Mouse (Mus musculus) embryonic facial prominence, embryonic 10.5 days (tissue): Measurements from ENCODE around the gene Tmem179b. TPM values are rescaled to one million over a fixed set of nuclear protein-coding genes. Genes with fewer than 3 reads are reported as not detected.
A peak's percentile ranks its signal among the peaks of the same experiment; 100 is the strongest.

Experiments
- DNase-seq: peaks from one replicate; pipeline ENCODE4 v3.0.0-alpha.2; 2017; ENCODE audit warnings: low spot score
- H3K27ac ChIP-seq: fragments of 300-500 bp; sonication (generic); replicated peaks from 2 replicates; pipeline ENCODE4 v1.5.1; 2016; ENCODE audit warnings: mild to moderate bottlenecking
- H3K27me3 ChIP-seq: fragments of 300-500 bp; sonication (generic); replicated peaks from 2 replicates; pipeline ENCODE4 v1.6.1; 2016; ENCODE audit warnings: low read depth, mild to moderate bottlenecking; ENCODE audit not compliant: poor library complexity, severe bottlenecking
- H3K36me3 ChIP-seq: fragments of 300-500 bp; sonication (generic); replicated peaks from 2 replicates; pipeline ENCODE4 v1.6.1; 2016; ENCODE audit warnings: mild to moderate bottlenecking, moderate library complexity
- H3K4me1 ChIP-seq: fragments of 300-500 bp; sonication (generic); 2 replicates; pipeline ENCODE4 v1.6.1; 2016
- H3K4me3 ChIP-seq: fragments of 300-500 bp; sonication (generic); 2 replicates; pipeline ENCODE4 v1.5.1; 2016; ENCODE audit warnings: mild to moderate bottlenecking, moderate library complexity
- H3K9me3 ChIP-seq: fragments of 300-500 bp; sonication (generic); 2 replicates; pipeline ENCODE4 v1.6.1; 2016; ENCODE audit warnings: mild to moderate bottlenecking
- WGBS: fragments of 180-500 bp; shearing (Covaris S2); methylation state at CpG from one replicate; pipeline ENCODE4 v1.1.7; 2016; 5-methylcytosine and 5-hydroxymethylcytosine counted together
- polyA plus RNA-seq: library from polyadenylated mRNA; unstranded; fragments of >200 nt; fragmentation: Nextera tagmentation; extraction: Ambion mirVana; gene quantifications from 2 replicates; pipeline ENCODE4 v1.2.1, GENCODE M21; 2016

The Tmem179b gene
- polyA plus RNA-seq, result 43.4 and 46.7 TPM in 2 replicates

DNA sequence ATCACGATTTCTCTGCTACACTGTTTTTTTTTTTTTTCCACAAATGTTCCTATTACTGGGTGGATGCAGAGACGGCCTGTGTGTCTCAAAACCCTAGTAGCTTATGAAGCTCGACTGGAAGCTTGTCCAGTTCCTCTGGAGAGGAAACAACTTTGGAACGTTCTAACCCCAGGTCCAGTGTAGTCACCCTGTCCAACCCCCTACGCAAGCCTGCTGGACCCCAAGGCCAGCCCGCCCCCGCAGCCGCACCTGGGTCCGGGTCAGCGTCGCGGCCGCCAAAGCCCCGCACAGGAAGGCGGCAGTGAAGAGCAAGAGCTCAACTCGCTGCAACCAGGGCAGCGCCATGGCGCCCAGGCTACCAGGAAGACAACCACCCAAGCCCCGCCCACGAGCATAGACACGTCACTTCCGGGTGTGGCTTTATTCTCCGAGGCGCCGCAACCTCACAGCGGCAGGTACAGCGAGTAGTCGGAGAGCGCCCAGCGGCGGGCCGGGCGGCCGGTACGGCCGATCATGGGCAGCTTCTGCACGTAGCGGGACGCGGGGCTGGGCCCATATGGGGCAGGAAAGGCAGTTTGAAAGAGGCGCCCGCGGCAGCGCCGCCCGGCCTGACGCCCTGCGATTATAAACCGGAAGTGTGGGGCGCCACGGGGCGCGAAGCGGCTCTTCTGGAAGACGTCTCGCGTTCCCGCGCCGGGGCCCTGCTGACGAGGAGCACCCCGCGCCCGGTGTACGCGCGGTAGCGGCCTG, at the start of gene Tmem179b:
Gene Tmem179b, minus strand, starts transcription at position 382 of the 750 bp plus-strand sequence.
- Histone ChIP-seq H3K27me3 (no peaks in the 10 kb centered on the region), H3K4me3 (peak within 1 kb of the TSS; percentile 83), H3K27ac (peak within 1 kb of the TSS; percentile 97), H3K36me3 (peaks cover 64% of the 10 kb centered on the region), H3K9me3 (no peaks in the 10 kb centered on the region), H3K4me1 (peaks cover 46% of the 10 kb centered on the region)
- under 1% methylated on average over 68 of the region's 68 CpGs for WGBS
- DNase-seq, result peak; percentile 96

DNA sequence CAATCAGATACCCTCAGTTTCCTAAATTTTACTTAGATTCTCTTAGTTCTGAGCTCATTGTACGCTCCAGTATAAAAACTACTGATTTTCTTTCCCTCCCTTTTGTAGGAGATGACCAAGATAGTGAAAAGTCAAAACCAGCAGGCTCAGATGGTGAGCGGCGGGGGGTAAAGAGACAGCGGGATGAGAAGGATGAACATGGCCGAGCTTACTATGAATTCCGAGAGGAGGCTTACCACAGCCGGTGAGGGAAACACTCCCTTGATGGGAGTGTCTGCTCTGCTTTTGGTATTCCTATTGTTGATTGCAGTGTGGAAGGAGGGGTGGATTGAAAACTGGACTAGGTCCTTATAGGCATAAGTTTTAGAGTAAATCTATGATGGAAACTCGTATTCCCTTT, 48.4 kb upstream of the Tmem179b start:
- Histone ChIP-seq H3K27me3 (no peaks in the 10 kb centered on the region), H3K27ac (no peak overlapping the region), H3K36me3 (peaks cover 63% of the 10 kb centered on the region), H3K4me3 (peak overlapping the region; percentile 100), H3K9me3 (no peaks in the 10 kb centered on the region), H3K4me1 (peaks cover 28% of the 10 kb centered on the region)
- no peak for DNase-seq
- WGBS, result 79% methylated on average over 8 of the region's 8 CpGs

DNA sequence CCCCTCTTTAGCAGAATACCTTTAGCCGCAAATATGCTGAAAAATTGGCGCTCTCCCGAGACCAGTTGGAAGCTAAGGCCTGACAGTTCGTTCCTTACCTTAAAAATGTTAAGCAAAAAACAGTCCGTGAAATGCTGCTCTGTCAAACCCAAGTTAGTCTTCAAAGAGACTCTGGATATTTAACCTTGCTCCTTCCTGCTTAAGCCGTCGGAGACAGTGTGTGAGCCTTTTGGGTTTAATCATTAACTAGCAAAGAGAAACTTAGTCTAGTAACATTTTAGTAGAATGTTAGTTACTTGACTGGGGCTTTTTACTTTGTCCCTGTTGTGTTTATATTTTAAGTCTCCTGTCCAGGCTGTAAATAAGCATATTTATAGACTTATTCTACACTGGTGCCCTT, 46.9 kb upstream of the Tmem179b start:
- H3K27ac ChIP-seq, result peak overlapping the region; percentile 97
- WGBS, result 4% methylated on average over 7 of the region's 7 CpGs
- H3K36me3 ChIP-seq, result peaks cover 59% of the 10 kb centered on the region
- no peaks in the 10 kb centered on the region for H3K27me3 ChIP-seq
- no peak for DNase-seq
- no peaks in the 10 kb centered on the region for H3K9me3 ChIP-seq
- H3K4me1 ChIP-seq, result peaks cover 41% of the 10 kb centered on the region
- peak overlapping the region; percentile 100 for H3K4me3 ChIP-seq

DNA sequence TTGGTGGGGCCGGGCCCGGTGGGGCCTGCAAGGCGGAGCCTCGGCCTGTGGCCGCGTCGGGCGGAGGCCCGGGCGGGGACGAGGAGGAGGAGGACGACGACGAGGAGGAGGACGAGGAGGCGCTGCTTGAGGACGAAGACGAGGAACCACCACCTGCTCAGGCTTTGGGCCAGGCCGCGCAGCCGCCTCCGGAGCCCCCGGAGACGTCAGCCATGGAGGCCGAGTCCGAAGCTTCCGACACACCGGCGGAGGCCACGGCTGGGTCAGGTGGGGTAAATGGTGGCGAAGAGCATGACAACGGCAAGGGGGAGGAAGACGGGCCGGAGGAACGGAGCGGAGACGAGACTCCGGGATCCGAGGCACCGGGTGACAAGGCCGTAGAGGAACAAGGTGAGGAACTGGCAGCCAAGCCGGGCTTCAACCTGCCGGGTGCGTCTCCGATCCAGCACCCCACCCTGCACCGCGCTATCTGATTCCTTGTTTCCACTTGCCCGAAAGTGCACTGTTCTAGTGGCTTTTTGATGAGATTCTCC, 46.2 kb upstream of the Tmem179b start:
- Histone ChIP-seq H3K4me1 (peaks cover 46% of the 10 kb centered on the region), H3K36me3 (peaks cover 58% of the 10 kb centered on the region), H3K27ac (peak overlapping the region; percentile 97), H3K4me3 (peak overlapping the region; percentile 100), H3K27me3 (no peaks in the 10 kb centered on the region), H3K9me3 (no peaks in the 10 kb centered on the region)
- DNase-seq, result no peak
- under 1% methylated on average over 48 of the region's 48 CpGs for WGBS

- Histone ChIP-seq H3K27ac (peak within 1 kb of the TSS; percentile 97), H3K4me1 (peaks cover 48% of the 10 kb centered on the region), H3K36me3 (peaks cover 58% of the 10 kb centered on the region), H3K27me3 (no peaks in the 10 kb centered on the region), H3K4me3 (peak within 1 kb of the TSS; percentile 100), H3K9me3 (no peaks in the 10 kb centered on the region)
- DNase-seq, result peak; percentile 98
- WGBS, result under 1% methylated on average over 83 of the region's 83 CpGs
These were observed 45.5 kb upstream of the Tmem179b start, which contains the start of gene Hnrnpul2 for GRCm38 (mm10) chr19:8819596-8820423. Gene Hnrnpul2, plus strand, starts transcription at chr19:8820010.

- peak; percentile 97 for DNase-seq
- peaks cover 58% of the 10 kb centered on the region for H3K36me3 ChIP-seq
- H3K27ac ChIP-seq, result peak within 1 kb of the TSS; percentile 97
These were observed 44.7 kb upstream of the Tmem179b start, which contains the start of gene Ttc9c for GRCm38 (mm10) chr19:8818801-8819595. Gene Ttc9c, minus strand, starts transcription at chr19:8819333.

DNA sequence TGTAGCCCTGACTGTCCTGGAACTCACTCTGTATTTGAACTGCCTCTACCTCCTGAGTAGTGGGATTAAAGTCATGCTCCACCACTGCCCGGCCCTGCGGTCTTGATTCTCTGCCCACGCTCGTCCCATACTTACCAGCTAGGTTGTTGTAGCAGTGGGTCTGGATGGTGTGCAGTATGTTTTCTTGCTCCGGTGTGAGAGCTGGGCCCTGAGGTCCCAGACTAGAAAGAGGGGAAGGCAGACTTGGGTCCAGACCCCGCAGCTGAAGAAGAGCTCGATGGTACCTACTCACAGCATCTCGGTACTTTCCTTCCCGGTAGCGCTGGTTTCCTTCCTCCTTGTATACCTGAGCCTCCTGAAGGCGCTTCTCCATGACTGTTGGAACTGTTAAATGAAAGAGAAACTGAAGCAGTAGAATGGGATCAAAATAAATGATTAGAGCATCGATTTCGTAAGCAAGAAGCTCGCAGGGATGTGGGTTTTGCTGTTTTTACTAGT, 44.1 kb upstream of the Tmem179b start:
- 38% methylated on average over 14 of the region's 14 CpGs for whole genome bisulfite sequencing
- peaks cover 58% of the 10 kb centered on the region for H3K36me3 ChIP-seq

More at GRCm38 (mm10) chr19:8818801-8819595, 44.7 kb upstream of the Tmem179b start, which contains the start of gene Ttc9c:
- Histone ChIP-seq H3K4me3 (peak within 1 kb of the TSS; percentile 100), H3K27me3 (no peaks in the 10 kb centered on the region), H3K4me1 (peaks cover 48% of the 10 kb centered on the region), H3K9me3 (no peaks in the 10 kb centered on the region)
- WGBS, result under 1% methylated on average over 33 of the region's 33 CpGs

DNA sequence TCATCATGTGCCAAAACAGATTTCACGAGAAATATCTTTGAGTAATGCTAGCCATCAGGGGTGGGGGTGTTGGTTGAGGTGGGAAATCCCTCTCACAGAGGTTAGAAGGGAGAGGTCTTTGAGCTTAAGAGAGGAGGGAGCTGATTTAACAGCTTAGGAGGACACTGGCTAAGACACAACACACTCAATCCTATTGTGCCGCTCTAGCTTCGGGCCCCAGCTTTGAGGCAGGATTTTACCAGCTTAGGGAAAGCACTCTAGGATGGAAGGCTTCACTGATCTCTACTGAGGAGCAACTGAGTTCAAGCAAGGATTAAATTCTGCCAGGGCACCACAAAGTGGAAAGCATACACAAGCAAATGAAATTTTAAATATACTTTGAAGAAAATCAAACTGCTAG, 42.7 kb upstream of the Tmem179b start:
- WGBS, result 81% methylated on average over 3 of the region's 3 CpGs
- H3K4me1 ChIP-seq, result peaks cover 37% of the 10 kb centered on the region
- no peaks in the 10 kb centered on the region for H3K27me3 ChIP-seq
- no peaks in the 10 kb centered on the region for H3K9me3 ChIP-seq
- DNase-seq, result no peak
- H3K4me3 ChIP-seq, result peak overlapping the region; percentile 100
- H3K27ac ChIP-seq, result no peak overlapping the region
- H3K36me3 ChIP-seq, result peaks cover 60% of the 10 kb centered on the region

More for the DNA sequence above, 44.1 kb upstream of the Tmem179b start:
- no peak for DNase-seq
- Histone ChIP-seq H3K27me3 (no peaks in the 10 kb centered on the region), H3K9me3 (no peaks in the 10 kb centered on the region), H3K27ac (peak overlapping the region; percentile 97), H3K4me3 (peak overlapping the region; percentile 100), H3K4me1 (peaks cover 48% of the 10 kb centered on the region)

DNA sequence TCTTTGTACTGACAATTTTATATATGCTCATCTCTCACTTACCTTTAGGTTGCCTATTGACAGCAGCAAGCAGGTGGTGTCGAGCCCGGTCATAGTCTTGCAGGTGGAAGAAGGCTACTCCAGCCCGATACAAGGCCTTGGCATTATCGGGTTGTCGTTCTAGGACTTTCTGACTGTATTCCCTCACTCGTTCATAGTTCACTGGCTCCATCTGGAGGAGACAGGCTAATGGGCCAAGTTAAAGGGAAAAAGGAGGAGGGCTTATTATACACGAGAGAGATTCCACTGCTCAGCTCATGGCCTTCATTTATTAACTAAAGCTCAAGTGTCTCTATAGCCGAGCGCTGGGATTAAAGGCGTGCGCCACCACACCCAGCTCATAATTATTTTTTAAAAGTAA, 41.5 kb upstream of the Tmem179b start:
- H3K27ac ChIP-seq, result no peak overlapping the region
- no peak overlapping the region for H3K4me3 ChIP-seq
- H3K36me3 ChIP-seq, result peaks cover 69% of the 10 kb centered on the region
- WGBS, result 88% methylated on average over 11 of the region's 11 CpGs
- no peaks in the 10 kb centered on the region for H3K9me3 ChIP-seq
- H3K4me1 ChIP-seq, result peaks cover 29% of the 10 kb centered on the region
- no peak for DNase-seq
- no peaks in the 10 kb centered on the region for H3K27me3 ChIP-seq

DNA sequence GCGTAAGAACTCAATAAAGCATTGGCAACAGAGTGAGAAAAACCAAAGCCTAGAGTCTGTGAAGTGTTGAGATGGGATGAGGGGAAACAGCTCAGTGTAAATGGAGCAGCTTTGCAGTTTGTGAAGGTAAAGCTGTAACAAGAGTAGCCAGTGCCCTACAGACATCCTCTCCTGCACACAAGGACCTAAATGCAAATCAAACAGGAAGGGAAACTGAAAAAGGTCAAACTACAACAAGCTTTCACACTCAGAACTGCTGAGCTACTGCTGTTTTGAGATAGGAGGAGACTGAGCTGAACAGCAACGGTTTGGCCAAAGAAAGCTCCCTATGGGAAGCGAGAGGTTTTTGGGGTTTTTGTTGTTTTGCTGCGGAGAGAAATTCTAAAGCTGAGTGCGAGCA, 32.5 kb upstream of the Tmem179b start:
- H3K36me3 ChIP-seq, result peaks cover 89% of the 10 kb centered on the region
- 92% methylated on average over 5 of the region's 5 CpGs for WGBS
- DNase-seq, result no peak

GRCm38 (mm10) chr19:8803879-8804660, 29.8 kb upstream of the Tmem179b start:
- DNase-seq, result no peak
- peaks cover 14% of the 10 kb centered on the region for H3K4me1 ChIP-seq
- H3K4me3 ChIP-seq, result no peak overlapping the region
- H3K9me3 ChIP-seq, result no peaks in the 10 kb centered on the region
- H3K27ac ChIP-seq, result no peak overlapping the region
- no peaks in the 10 kb centered on the region for H3K27me3 ChIP-seq
- WGBS, result 92% methylated on average over 11 of the region's 11 CpGs
- H3K36me3 ChIP-seq, result peaks cover 62% of the 10 kb centered on the region

More for the DNA sequence above, 32.5 kb upstream of the Tmem179b start:
- Histone ChIP-seq H3K27me3 (no peaks in the 10 kb centered on the region), H3K9me3 (no peaks in the 10 kb centered on the region), H3K27ac (no peak overlapping the region), H3K4me1 (peaks cover 10% of the 10 kb centered on the region), H3K4me3 (no peak overlapping the region)
